ENCODE assay signal across 8 mouse cellular contexts in the genomic region with DNA sequence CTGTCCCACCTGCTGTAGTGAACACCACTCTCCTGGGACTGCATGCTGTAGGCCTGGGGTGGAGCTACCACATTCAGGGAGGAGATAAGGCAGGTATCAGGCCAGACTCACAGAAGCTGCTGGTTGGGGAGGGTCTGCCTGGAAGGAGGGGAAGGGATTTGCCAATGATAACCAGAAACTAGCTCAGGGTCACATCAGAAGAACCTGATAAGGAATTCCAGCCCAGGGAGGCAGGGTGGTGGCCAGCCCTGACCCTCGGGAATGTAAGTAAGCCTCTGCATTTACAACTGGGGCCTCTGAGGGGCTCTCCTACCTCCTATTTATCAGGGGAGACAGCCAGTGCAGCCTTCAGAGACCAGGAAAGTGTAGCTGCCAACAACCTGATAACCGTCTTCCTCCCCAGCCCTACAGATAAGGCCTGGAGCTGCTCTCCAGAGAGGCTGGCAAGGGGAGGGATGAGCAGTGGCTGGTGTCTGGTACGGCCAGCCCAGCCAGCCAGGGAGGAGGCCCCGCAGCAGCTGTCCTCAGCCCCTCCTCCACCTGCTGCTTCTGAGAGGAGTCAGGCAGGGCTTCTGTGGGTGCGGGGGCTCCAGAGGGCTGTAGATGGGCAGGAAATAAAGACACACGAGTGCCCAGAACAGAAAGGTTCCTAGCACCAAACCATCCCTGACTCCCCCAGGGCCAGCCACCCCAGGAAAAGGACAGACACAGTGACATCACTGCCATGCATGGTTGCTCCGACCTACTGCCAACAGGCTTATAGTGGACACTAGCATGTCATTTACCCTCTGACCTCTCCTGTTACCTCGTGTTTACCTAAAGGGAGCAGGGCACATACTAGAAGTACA. TPM values are rescaled to one million over a fixed set of nuclear protein-coding genes. Genes with fewer than 3 reads are reported as not detected.
DNase-seq lines count a peak whose midpoint lies in the region; ATAC-seq lines count a peak whose summit lies in the region.

No protein-coding gene starts in this region.

- no peak for DNase-seq in neural tube, embryonic 11.5 days (ENCODE audit: low spot score)
- DNase-seq in kidney, adult 18-20 months, result peak; percentile 73
- DNase-seq in gastrocnemius, adult 8-10 months (ENCODE audit: low spot score in 2 of 2), result no peak
- no peak for DNase-seq in gastrocnemius, adult 18-20 months (ENCODE audit: low spot score)

- H3K4me1 ChIP-seq in forebrain, embryonic 13.5 days, result peaks cover 11% of the 10 kb centered on the region
- H3K4me1 ChIP-seq in forebrain, embryonic 16.5 days (replicated peaks; ENCODE audit: control insufficient read depth, insufficient read depth, low read length), result peaks cover 7% of the 10 kb centered on the region
- peaks cover 8% of the 10 kb centered on the region; the same call in 1 of the 2 replicates for H3K4me1 ChIP-seq in neural tube, embryonic 11.5 days (ENCODE audit: control insufficient read depth, insufficient read depth, low read length)
- H3K4me1 ChIP-seq in neural tube, embryonic 15.5 days, result peaks cover 34% of the 10 kb centered on the region

- peak overlapping the region; percentile 18; the same call in 1 of the 2 replicates for H3K9ac ChIP-seq in forebrain, embryonic 13.5 days
- H3K9ac ChIP-seq in forebrain, embryonic 16.5 days (replicated peaks; ENCODE audit: low read depth, low read length), result no peak overlapping the region
- H3K9ac ChIP-seq in neural tube, embryonic 11.5 days (ENCODE audit: low read length), result no peak overlapping the region
- H3K9ac ChIP-seq in neural tube, embryonic 15.5 days (replicated peaks), result no peak overlapping the region

- H3K9me3 ChIP-seq in forebrain, embryonic 13.5 days (replicated peaks), result no peaks in the 10 kb centered on the region
- H3K9me3 ChIP-seq in forebrain, embryonic 16.5 days (ENCODE audit: control insufficient read depth, low read length), result no peaks in the 10 kb centered on the region
- H3K9me3 ChIP-seq in neural tube, embryonic 11.5 days (ENCODE audit: control insufficient read depth, low read length), result no peaks in the 10 kb centered on the region
- H3K9me3 ChIP-seq in neural tube, embryonic 15.5 days (replicated peaks), result no peaks in the 10 kb centered on the region

- no peak for ATAC-seq in forebrain, embryonic 13.5 days
- no peak for ATAC-seq in forebrain, embryonic 16.5 days
- no peak for ATAC-seq in neural tube, embryonic 11.5 days (ENCODE audit: insufficient read depth, low FRiP score, low TSS enrichment)
- ATAC-seq in neural tube, embryonic 15.5 days (ENCODE audit: low FRiP score), result no peak
- ATAC-seq in megakaryocyte progenitor cell, adult 5-6 weeks (replicated peaks; ENCODE audit: poor library complexity), result peak; percentile 59

- H3K27ac ChIP-seq in forebrain, embryonic 13.5 days, result no peak overlapping the region
- no peak overlapping the region for H3K27ac ChIP-seq in forebrain, embryonic 16.5 days (ENCODE audit: low read length)
- H3K27ac ChIP-seq in neural tube, embryonic 11.5 days (ENCODE audit: low read depth, low read length), result peak overlapping the region; percentile 23; the same call in 1 of the 2 replicates
- no peak overlapping the region for H3K27ac ChIP-seq in neural tube, embryonic 15.5 days (replicated peaks)

- H3K4me3 ChIP-seq in forebrain, embryonic 13.5 days, result no peak overlapping the region
- no peak overlapping the region for H3K4me3 ChIP-seq in forebrain, embryonic 16.5 days (replicated peaks; ENCODE audit: low read length)
- no peak overlapping the region for H3K4me3 ChIP-seq in neural tube, embryonic 11.5 days (ENCODE audit: low read depth, low read length)
- no peak overlapping the region for H3K4me3 ChIP-seq in neural tube, embryonic 15.5 days (replicated peaks)

- WGBS in forebrain, embryonic 13.5 days, result 28% methylated on average over 8 of the region's 8 CpGs
- WGBS in forebrain, embryonic 16.5 days, result 30% methylated on average over 8 of the region's 8 CpGs
- 26% methylated on average over 8 of the region's 8 CpGs for WGBS in neural tube, embryonic 11.5 days
- WGBS in neural tube, embryonic 15.5 days, result 28% methylated on average over 8 of the region's 8 CpGs

- peaks cover 36% of the 10 kb centered on the region for H3K36me3 ChIP-seq in forebrain, embryonic 13.5 days (ENCODE audit: poor library complexity, severe bottlenecking)
- H3K36me3 ChIP-seq in forebrain, embryonic 16.5 days (ENCODE audit: control insufficient read depth, insufficient read depth), result peaks cover 20% of the 10 kb centered on the region
- peaks cover 18% of the 10 kb centered on the region for H3K36me3 ChIP-seq in neural tube, embryonic 11.5 days (ENCODE audit: control insufficient read depth, insufficient read depth, low read length)
- H3K36me3 ChIP-seq in neural tube, embryonic 15.5 days, result peaks cover 35% of the 10 kb centered on the region

- H3K27me3 ChIP-seq in forebrain, embryonic 13.5 days, result peaks cover 34% of the 10 kb centered on the region
- peaks cover 16% of the 10 kb centered on the region for H3K27me3 ChIP-seq in forebrain, embryonic 16.5 days (replicated peaks; ENCODE audit: control insufficient read depth, insufficient read depth, low read length)
- H3K27me3 ChIP-seq in neural tube, embryonic 11.5 days (ENCODE audit: control insufficient read depth, insufficient read depth, low read length), result 0 out of 2 replicates have a peak, but pooled peaks cover 7% of the 10 kb centered on the region
- H3K27me3 ChIP-seq in neural tube, embryonic 15.5 days (replicated peaks), result peaks cover 16% of the 10 kb centered on the region

- no peak overlapping the region for H3K4me2 ChIP-seq in forebrain, embryonic 13.5 days
- no peak overlapping the region for H3K4me2 ChIP-seq in forebrain, embryonic 16.5 days (ENCODE audit: low read length)
- H3K4me2 ChIP-seq in neural tube, embryonic 11.5 days (ENCODE audit: low read depth), result no peak overlapping the region
- no peak overlapping the region for H3K4me2 ChIP-seq in neural tube, embryonic 15.5 days

RNA-seq across cellular contexts. Expression of gene Smim1, which starts 2.1 kb away (rescaled TPM):
- polyA plus RNA-seq in forebrain, embryonic 13.5 days (2015; fragmentation: Nextera tagmentation; extraction: Ambion mirVana), result 2.2 TPM in 2 replicates
- 2.9 and 3.7 TPM in 2 replicates for polyA plus RNA-seq in forebrain, embryonic 16.5 days (2015; fragmentation: Nextera tagmentation; extraction: Ambion mirVana)
- 8.5 and 10.5 TPM in 2 replicates for polyA plus RNA-seq in neural tube, embryonic 11.5 days (2014; fragmentation: Nextera tagmentation; extraction: Ambion mirVana)
- 18.3 and 21.1 TPM in 2 replicates for polyA plus RNA-seq in neural tube, embryonic 15.5 days (2015; fragmentation: Nextera tagmentation; extraction: Ambion mirVana)
- total RNA-seq in megakaryocyte progenitor cell, adult 5-6 weeks (2015), result 8.2 and 13.6 TPM in 2 replicates
- 2.6 and 4.6 TPM in 2 replicates for total RNA-seq in megakaryocyte progenitor cell, adult 5-6 weeks (2017)
- total RNA-seq in gastrocnemius, adult 8-10 months (2022), result 1 to 10 TPM in 3 of 4 experiments, under 1 TPM in 1; 0.46 to 3.4 (median 1.4) TPM
- 1 to 10 TPM; 1.4 to 2.2 TPM for total RNA-seq in gastrocnemius, adult 18-20 months (2021)

RNA-seq across cellular contexts. Expression of gene Lrrc47, which starts 12.4 kb away (rescaled TPM):
- polyA plus RNA-seq in forebrain, embryonic 13.5 days (2015; fragmentation: Nextera tagmentation; extraction: Ambion mirVana), result 20.3 and 20.9 TPM in 2 replicates
- polyA plus RNA-seq in forebrain, embryonic 16.5 days (2015; fragmentation: Nextera tagmentation; extraction: Ambion mirVana), result 22.2 and 25.4 TPM in 2 replicates
- polyA plus RNA-seq in neural tube, embryonic 11.5 days (2014; fragmentation: Nextera tagmentation; extraction: Ambion mirVana), result 15.2 and 18.6 TPM in 2 replicates
- polyA plus RNA-seq in neural tube, embryonic 15.5 days (2015; fragmentation: Nextera tagmentation; extraction: Ambion mirVana), result 19.2 and 20.5 TPM in 2 replicates
- 11.1 and 11.3 TPM in 2 replicates for total RNA-seq in megakaryocyte progenitor cell, adult 5-6 weeks (2015)
- total RNA-seq in megakaryocyte progenitor cell, adult 5-6 weeks (2017), result 25.5 and 49.3 TPM in 2 replicates
- total RNA-seq in gastrocnemius, adult 8-10 months (2022), result 10 to 100 TPM; 19.4 to 29.8 (median 25.0) TPM
- 10 to 100 TPM; 26.3 to 27.8 TPM for total RNA-seq in gastrocnemius, adult 18-20 months (2021)

RNA-seq across cellular contexts. Expression of gene Ccdc27, which starts 18.5 kb away (rescaled TPM):
- polyA plus RNA-seq in forebrain, embryonic 13.5 days (2015; fragmentation: Nextera tagmentation; extraction: Ambion mirVana), result not detected in 2 replicates
- polyA plus RNA-seq in forebrain, embryonic 16.5 days (2015; fragmentation: Nextera tagmentation; extraction: Ambion mirVana), result not detected in 2 replicates
- not detected in 2 replicates for polyA plus RNA-seq in neural tube, embryonic 11.5 days (2014; fragmentation: Nextera tagmentation; extraction: Ambion mirVana)
- not detected in 2 replicates for polyA plus RNA-seq in neural tube, embryonic 15.5 days (2015; fragmentation: Nextera tagmentation; extraction: Ambion mirVana)
- total RNA-seq in megakaryocyte progenitor cell, adult 5-6 weeks (2015), result not detected in 2 replicates
- total RNA-seq in megakaryocyte progenitor cell, adult 5-6 weeks (2017), result not detected in 2 replicates
- not detected for total RNA-seq in gastrocnemius, adult 8-10 months (2022)
- not detected for total RNA-seq in gastrocnemius, adult 18-20 months (2021)

RNA-seq across cellular contexts. Expression of gene Cep104, which starts 49.0 kb away (rescaled TPM):
- polyA plus RNA-seq in forebrain, embryonic 13.5 days (2015; fragmentation: Nextera tagmentation; extraction: Ambion mirVana), result 19.9 and 20.4 TPM in 2 replicates
- 21.1 and 23.5 TPM in 2 replicates for polyA plus RNA-seq in forebrain, embryonic 16.5 days (2015; fragmentation: Nextera tagmentation; extraction: Ambion mirVana)
- polyA plus RNA-seq in neural tube, embryonic 11.5 days (2014; fragmentation: Nextera tagmentation; extraction: Ambion mirVana), result 22.3 and 22.9 TPM in 2 replicates
- polyA plus RNA-seq in neural tube, embryonic 15.5 days (2015; fragmentation: Nextera tagmentation; extraction: Ambion mirVana), result 15.6 and 17.5 TPM in 2 replicates
- 7.0 and 7.4 TPM in 2 replicates for total RNA-seq in megakaryocyte progenitor cell, adult 5-6 weeks (2015)
- total RNA-seq in megakaryocyte progenitor cell, adult 5-6 weeks (2017), result 4.7 and 5.6 TPM in 2 replicates
- 10 to 100 TPM; 28.2 to 34.0 (median 28.5) TPM for total RNA-seq in gastrocnemius, adult 8-10 months (2022)
- total RNA-seq in gastrocnemius, adult 18-20 months (2021), result 10 to 100 TPM; 26.5 to 27.9 TPM

RNA-seq across cellular contexts. Expression of gene Dffb, which starts 49.1 kb away (rescaled TPM):
- polyA plus RNA-seq in forebrain, embryonic 13.5 days (2015; fragmentation: Nextera tagmentation; extraction: Ambion mirVana), result 12.4 and 12.7 TPM in 2 replicates
- polyA plus RNA-seq in forebrain, embryonic 16.5 days (2015; fragmentation: Nextera tagmentation; extraction: Ambion mirVana), result 12.3 and 13.1 TPM in 2 replicates
- 10.2 and 11.7 TPM in 2 replicates for polyA plus RNA-seq in neural tube, embryonic 11.5 days (2014; fragmentation: Nextera tagmentation; extraction: Ambion mirVana)
- 11.3 and 12.6 TPM in 2 replicates for polyA plus RNA-seq in neural tube, embryonic 15.5 days (2015; fragmentation: Nextera tagmentation; extraction: Ambion mirVana)
- total RNA-seq in megakaryocyte progenitor cell, adult 5-6 weeks (2015), result 8.6 and 11.4 TPM in 2 replicates
- total RNA-seq in megakaryocyte progenitor cell, adult 5-6 weeks (2017), result 13.7 and 14.1 TPM in 2 replicates
- total RNA-seq in gastrocnemius, adult 8-10 months (2022), result 1 to 10 TPM in 2 of 4 experiments, under 1 TPM in 2; 0.83 to 2.2 (median 1.1) TPM
- under 1 TPM; 0.74 to 0.98 TPM for total RNA-seq in gastrocnemius, adult 18-20 months (2021)
